Mouse (Mus musculus) heart, adult 2 months (tissue): Measurements from ENCODE around the gene Rtp3. TPM values are rescaled to one million over a fixed set of nuclear protein-coding genes. Genes with fewer than 3 reads are reported as not detected.

Experiments
- DNase-seq, 2 experiments: peaks; one replicate each; pipeline ENCODE4 v3.0.0; 2021
- H3K27ac ChIP-seq: fragments of 200-600 bp; 2 replicates; pipeline ENCODE4 v1.8.1; 2022
- H3K27me3 ChIP-seq: fragments of 200-500 bp; 2 replicates; pipeline ENCODE4 v1.6.1; 2012; ENCODE audit warnings: mild to moderate bottlenecking, low read length, inconsistent platforms, mixed read lengths; ENCODE audit not compliant: control insufficient read depth, insufficient read depth
- H3K36me3 ChIP-seq: fragments of 200-500 bp; 2 replicates; pipeline ENCODE4 v1.6.1; 2012; ENCODE audit warnings: low read length, inconsistent platforms; ENCODE audit not compliant: control insufficient read depth, insufficient read depth
- H3K4me1 ChIP-seq: fragments of 200-500 bp; 2 replicates; pipeline ENCODE4 v1.6.1; 2011; ENCODE audit warnings: low read length; ENCODE audit not compliant: control insufficient read depth, insufficient read depth
- H3K4me3 ChIP-seq: fragments of 200-600 bp; 2 replicates; pipeline ENCODE4 v1.8.1; 2022
- H3K79me2 ChIP-seq: fragments of 200-500 bp; replicated peaks from 2 replicates; pipeline ENCODE4 v1.6.1; 2012; ENCODE audit warnings: mild to moderate bottlenecking, inconsistent platforms, low read length, moderate library complexity, mixed read lengths; ENCODE audit not compliant: control insufficient read depth, insufficient read depth
- H3K9ac ChIP-seq: fragments of 200-500 bp; 2 replicates; pipeline ENCODE4 v1.6.1; 2012; ENCODE audit warnings: low read depth, mild to moderate bottlenecking, control low read depth, inconsistent platforms, low read length, mixed read lengths
- CTCF ChIP-seq: fragments of 200-600 bp; IDR thresholded peaks from 2 replicates; pipeline ENCODE4 v1.8.1; 2022; ENCODE audit warnings: antibody characterized with exemption, mild to moderate bottlenecking, moderate library complexity
- EP300 ChIP-seq: fragments of 200-500 bp; IDR thresholded peaks from 2 replicates; pipeline ENCODE4 v1.6.1; 2011; ENCODE audit warnings: low read depth, low read length, control low read depth; ENCODE audit not compliant: insufficient read depth
- POLR2A ChIP-seq: fragments of 200-500 bp; IDR thresholded peaks from 2 replicates; pipeline ENCODE4 v1.6.1; 2011; ENCODE audit warnings: mild to moderate bottlenecking, low read depth, low read length, control low read depth; ENCODE audit not compliant: insufficient read depth
- WGBS: fragments of 180-500 bp; shearing (Covaris S2); methylation state at CpG from one replicate; pipeline ENCODE4 v1.1.7; 2018; 5-methylcytosine and 5-hydroxymethylcytosine counted together
- intact Hi-C: fragments of 180-260 bp; cut with DNase I; formaldehyde crosslinking; loops from one replicate; pipeline ENCODE4 v1.15.1; 2025
- polyA plus RNA-seq: library from polyadenylated mRNA; depleted of rRNA; stranded (reverse); fragments of >200 nt; gene quantifications from 2 replicates; pipeline ENCODE4 v1.2.3, GENCODE M21; 2012
- total RNA-seq, 2 experiments: library from RNA; stranded (reverse); gene quantifications; 2 replicates each; pipeline ENCODE4 v1.2.3; 2021

Rtp3 gene
- total and polyA plus RNA-seq, 3 experiments = 3.5 to 7.9 (median 3.8) TPM

DNA sequence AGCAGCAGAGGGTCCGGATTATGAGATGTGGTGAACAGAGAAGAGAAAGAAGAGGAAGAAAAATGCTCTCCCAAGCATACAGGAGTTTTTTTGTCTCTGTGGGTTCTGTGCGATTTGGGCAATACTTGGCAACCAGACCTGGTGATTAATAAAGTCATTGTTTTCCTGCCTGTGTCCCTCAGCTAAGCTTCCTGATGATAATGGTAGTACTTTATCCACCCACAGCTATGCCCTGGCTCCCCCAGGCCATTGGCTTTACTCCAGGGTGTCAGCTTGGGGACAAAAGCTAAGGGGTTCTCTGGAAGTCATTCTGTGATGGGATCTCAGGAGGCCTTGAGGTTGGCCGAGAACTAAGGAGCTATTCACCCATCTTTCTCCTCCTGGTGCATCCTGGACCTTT is 21.7 kb upstream of the Rtp3 start:
- intact Hi-C loops = no loop called here
- TF ChIP-seq EP300 (0 out of 2 replicates have a peak, but pooled peaks have one; percentile 14), CTCF (no peak)
- Histone ChIP-seq H3K79me2 (no peaks in the 10 kb centered on the region), H3K36me3 (no peaks in the 10 kb centered on the region), H3K9ac (no peak overlapping the region), H3K4me3 (no peak overlapping the region), H3K4me1 (peaks cover 7% of the 10 kb centered on the region), H3K27ac (no peak overlapping the region), H3K27me3 (no peaks in the 10 kb centered on the region)
- WGBS = 41% methylated on average over 3 of the region's 3 CpGs
- no peak for DNase-seq

DNA sequence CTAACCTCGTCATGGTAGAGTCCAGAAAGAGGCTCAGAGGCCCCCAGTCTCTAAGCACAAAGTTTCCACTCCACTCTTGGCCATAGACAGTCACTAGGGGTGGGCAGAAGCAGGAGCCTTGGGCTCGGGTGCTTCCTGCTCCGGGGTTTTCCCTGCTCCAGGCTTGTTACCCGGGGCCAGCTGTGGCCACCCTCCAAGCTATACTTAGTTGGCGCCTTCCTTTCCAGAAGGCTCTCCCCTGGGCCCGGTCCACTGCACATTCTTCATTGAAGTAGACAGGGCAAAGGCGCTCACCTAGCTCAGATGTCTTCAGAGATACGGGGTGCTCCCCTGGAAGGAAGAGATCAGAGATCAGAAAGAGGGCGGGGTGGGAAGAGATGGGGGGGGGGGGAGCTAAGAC is 21.2 kb upstream of the Rtp3 start:
- peaks cover 7% of the 10 kb centered on the region for H3K4me1 ChIP-seq
- intact Hi-C loops = no loop called here
- H3K27me3 ChIP-seq = no peaks in the 10 kb centered on the region
- 35% methylated on average over 9 of the region's 9 CpGs for WGBS
- H3K4me3 ChIP-seq = no peak overlapping the region
- no peak overlapping the region for H3K27ac ChIP-seq
- DNase-seq = peak in 1 of 2 experiments; percentile 26
- H3K79me2 ChIP-seq = no peaks in the 10 kb centered on the region
- H3K9ac ChIP-seq = no peak overlapping the region
- TF ChIP-seq CTCF (no peak), POLR2A (no peak), EP300 (no peak)
- no peaks in the 10 kb centered on the region for H3K36me3 ChIP-seq

DNA sequence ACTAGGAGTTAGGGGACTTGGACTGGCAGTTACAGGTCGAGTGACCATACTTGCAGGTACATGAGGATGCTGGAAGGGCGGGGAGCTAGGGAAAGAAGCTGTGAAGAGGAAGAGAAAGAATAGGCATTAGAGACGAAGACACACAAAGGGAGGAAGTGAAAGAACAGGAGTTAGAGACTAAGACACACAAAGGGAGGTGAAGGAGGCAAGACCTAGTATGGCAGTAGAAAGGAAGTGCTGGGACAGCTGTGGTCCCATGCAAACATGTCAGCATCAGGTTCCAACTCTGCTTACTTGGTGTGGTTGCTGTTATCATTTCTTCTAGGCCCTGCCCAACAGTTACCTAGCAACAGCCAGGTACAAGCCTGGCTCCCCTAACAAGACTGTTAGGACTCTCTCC is 19.4 kb upstream of the Rtp3 start:
- no peak overlapping the region for H3K4me3 ChIP-seq
- H3K4me1 ChIP-seq = peaks cover 7% of the 10 kb centered on the region
- 59% methylated on average over 3 of the region's 3 CpGs for WGBS
- H3K27me3 ChIP-seq = no peaks in the 10 kb centered on the region
- H3K79me2 ChIP-seq = no peaks in the 10 kb centered on the region
- H3K27ac ChIP-seq = no peak overlapping the region
- H3K9ac ChIP-seq = no peak overlapping the region
- TF ChIP-seq EP300 = no peak
- no peak for TF ChIP-seq CTCF
- TF ChIP-seq POLR2A = no peak
- no peaks in the 10 kb centered on the region for H3K36me3 ChIP-seq
- intact Hi-C loops = no loop called here
- DNase-seq = no peak

DNA sequence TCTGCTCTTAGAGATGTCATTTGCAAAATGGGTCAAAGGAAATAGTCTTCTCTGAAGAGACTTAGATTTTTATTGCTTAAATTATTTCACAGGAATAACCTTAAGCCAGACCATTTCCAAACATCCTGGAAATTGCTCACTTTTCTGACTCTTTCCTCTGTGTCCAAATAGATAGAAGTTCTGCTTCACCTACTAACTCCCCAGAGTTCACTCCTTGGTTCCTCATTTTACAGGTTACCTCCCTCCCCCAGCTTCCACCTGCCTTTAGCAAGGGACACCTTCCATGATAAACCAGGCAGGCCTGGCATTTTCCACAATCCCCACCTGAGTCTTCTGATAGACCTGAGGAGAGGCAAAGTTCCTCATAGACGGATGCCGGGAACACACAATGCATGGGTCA is 16.2 kb upstream of the Rtp3 start:
- no peak overlapping the region for H3K4me3 ChIP-seq
- intact Hi-C loops = no loop called here
- H3K27me3 ChIP-seq = no peaks in the 10 kb centered on the region
- DNase-seq = no peak
- TF ChIP-seq EP300 (no peak), CTCF (no peak), POLR2A (no peak)
- WGBS = 92% methylated on average over 2 of the region's 2 CpGs
- H3K4me1 ChIP-seq = peaks cover 1% of the 10 kb centered on the region; the same call in 1 of the 2 replicates
- H3K36me3 ChIP-seq = no peaks in the 10 kb centered on the region
- no peak overlapping the region for H3K27ac ChIP-seq
- no peak overlapping the region for H3K9ac ChIP-seq
- H3K79me2 ChIP-seq = no peaks in the 10 kb centered on the region

DNA sequence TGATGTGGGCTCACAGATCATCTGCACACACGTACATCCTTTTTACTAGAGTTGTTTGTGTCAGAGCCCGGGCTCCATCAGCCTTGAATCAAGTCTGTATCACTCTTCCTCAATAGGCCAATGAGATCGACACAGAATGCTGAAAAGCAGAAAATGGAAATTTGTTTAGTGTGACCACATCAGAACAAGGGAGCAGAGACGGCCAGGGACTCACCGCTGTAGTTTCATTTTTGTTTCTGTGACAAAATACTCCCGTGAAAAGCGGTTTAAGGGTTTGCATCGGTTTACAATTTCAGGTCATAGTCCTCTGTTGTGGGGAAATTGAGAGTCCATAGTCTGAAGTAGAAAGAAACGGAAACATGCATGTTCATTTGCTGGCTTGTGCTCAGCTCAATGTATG is 12.9 kb upstream of the Rtp3 start:
- TF ChIP-seq CTCF = no peak
- DNase-seq = no peak
- Histone ChIP-seq H3K27ac (no peak overlapping the region), H3K4me3 (no peak overlapping the region), H3K4me1 (peaks cover 9% of the 10 kb centered on the region), H3K9ac (no peak overlapping the region), H3K27me3 (no peaks in the 10 kb centered on the region), H3K79me2 (no peaks in the 10 kb centered on the region), H3K36me3 (no peaks in the 10 kb centered on the region)
- 91% methylated on average over 9 of the region's 9 CpGs for WGBS
- intact Hi-C loops = no loop called here

DNA sequence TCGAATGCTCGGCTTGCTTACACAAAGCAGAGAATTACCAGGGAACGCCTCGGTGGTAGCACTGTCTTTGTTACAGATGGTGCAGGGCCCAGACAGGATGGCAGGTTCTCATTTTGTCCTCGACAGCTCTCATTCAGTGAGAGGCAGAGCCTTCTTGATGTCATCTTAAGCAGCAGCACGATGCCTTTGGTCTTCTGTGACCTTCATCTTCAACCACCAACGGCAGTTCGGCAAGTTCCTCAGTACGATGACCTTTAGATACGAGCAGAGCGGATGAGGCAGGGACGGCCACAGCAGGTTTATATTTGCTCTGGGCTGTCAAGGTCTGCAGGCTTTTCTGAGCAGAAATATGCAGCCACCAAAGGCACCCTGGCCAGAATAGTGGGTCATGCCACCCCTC is 11.2 kb upstream of the Rtp3 start:
- intact Hi-C loops = no loop called here
- Histone ChIP-seq H3K27ac (no peak overlapping the region), H3K36me3 (no peaks in the 10 kb centered on the region), H3K27me3 (no peaks in the 10 kb centered on the region), H3K4me1 (peaks cover 10% of the 10 kb centered on the region), H3K79me2 (no peaks in the 10 kb centered on the region), H3K4me3 (no peak overlapping the region), H3K9ac (no peak overlapping the region)
- 89% methylated on average over 12 of the region's 12 CpGs for WGBS
- DNase-seq = no peak
- no peak for TF ChIP-seq CTCF
- no peak for TF ChIP-seq EP300
- no peak for TF ChIP-seq POLR2A
